Comparison of ENCODE assay signal across 16 mouse cellular contexts in genomic region chr2:62459241-62460174, GRCm38 (mm10). TPM values are rescaled to one million over a fixed set of nuclear protein-coding genes. Genes with fewer than 3 reads are reported as not detected.
DNase-seq lines count a peak whose midpoint lies in the region; ATAC-seq and TF ChIP-seq lines count a peak whose summit lies in the region.
"Had no signal": no experiment of that assay in that cellular context is flagged by ENCODE, and none has a peak within 500 bp of the region (broad histone marks: within the 10 kb centered on the region; RNA-seq: fewer than 3 reads in every experiment).

No protein-coding gene starts in this region.

- no peak overlapping the region for H3K4me3 ChIP-seq in heart, postnatal 0 days (ENCODE audit: low read depth, low read length)
- H3K4me3 ChIP-seq in heart, embryonic 12.5 days = no peak overlapping the region
- H3K4me3 ChIP-seq in spleen, adult 2 months (ENCODE audit: extremely low read depth, insufficient read depth, insufficient read length) = no peak overlapping the region
- H3K4me3 ChIP-seq in cortical plate, adult 2 months (ENCODE audit: insufficient read depth, low read length) = no peak overlapping the region
- H3K4me3 ChIP-seq: embryonic facial prominence, embryonic 15.5 days; heart, embryonic 15.5 days; hindbrain, embryonic 15.5 days; limb, embryonic 15.5 days had no signal

- no peaks in the 10 kb centered on the region for H3K4me1 ChIP-seq in heart, postnatal 0 days (ENCODE audit: control insufficient read depth, insufficient read depth)
- H3K4me1 ChIP-seq in heart, embryonic 12.5 days (replicated peaks) = no peaks in the 10 kb centered on the region
- H3K4me1 ChIP-seq in spleen, adult 2 months (ENCODE audit: control insufficient read depth, insufficient read depth, insufficient read length) = peaks cover 11% of the 10 kb centered on the region; the same call in 1 of the 2 replicates
- H3K4me1 ChIP-seq in cortical plate, adult 2 months (ENCODE audit: control insufficient read depth, insufficient read depth, low read length) = peaks cover 2% of the 10 kb centered on the region; the same call in 1 of the 2 replicates
- H3K4me1 ChIP-seq: heart, embryonic 15.5 days; hindbrain, embryonic 15.5 days; limb, embryonic 15.5 days had no signal

- peak; percentile 11 for DNase-seq in heart, postnatal 0 days (ENCODE audit: low spot score)
- no peak for DNase-seq in spleen, adult 2 months (ENCODE audit: low read depth in 1 of 2, low spot score in 2 of 2)
- DNase-seq in spleen, adult 18-20 months = no peak
- no peak for DNase-seq in frontal cortex, postnatal 14 days (ENCODE audit: low spot score in 2 of 2)
- no peak for DNase-seq in neural tube, embryonic 10.5 days (ENCODE audit: extremely low spot score, low spot score)
- DNase-seq: cerebellum, adult 9-10 months; kidney, postnatal 36 days; layer of hippocampus, postnatal 36 days; lung, adult 2 months had no signal

- TF ChIP-seq EP300 in heart, postnatal 0 days (IDR thresholded peaks at IDR 0.05; ENCODE audit: low read depth) = no peak

- H3K9ac ChIP-seq in heart, postnatal 0 days (replicated peaks; ENCODE audit: low read depth, low read length) = no peak overlapping the region
- H3K9ac ChIP-seq in heart, embryonic 12.5 days = no peak overlapping the region
- H3K9ac ChIP-seq: embryonic facial prominence, embryonic 15.5 days; heart, embryonic 15.5 days; hindbrain, embryonic 15.5 days; limb, embryonic 15.5 days had no signal

- 0 out of 2 replicates have a peak overlapping the region, but pooled peaks have one; percentile 1 for H3K4me2 ChIP-seq in heart, postnatal 0 days (ENCODE audit: low read depth, low read length)
- H3K4me2 ChIP-seq in heart, embryonic 12.5 days = no peak overlapping the region
- H3K4me2 ChIP-seq: embryonic facial prominence, embryonic 15.5 days; heart, embryonic 15.5 days; hindbrain, embryonic 15.5 days; limb, embryonic 15.5 days had no signal

- no peaks in the 10 kb centered on the region for H3K36me3 ChIP-seq in heart, postnatal 0 days (replicated peaks; ENCODE audit: control insufficient read depth, insufficient read depth, low read length)
- H3K36me3 ChIP-seq in heart, embryonic 12.5 days = no peaks in the 10 kb centered on the region
- H3K36me3 ChIP-seq in spleen, adult 2 months (ENCODE audit: control insufficient read depth, insufficient read depth, low read length) = no peaks in the 10 kb centered on the region
- H3K36me3 ChIP-seq: embryonic facial prominence, embryonic 15.5 days; heart, embryonic 15.5 days; hindbrain, embryonic 15.5 days; limb, embryonic 15.5 days had no signal

- no peaks in the 10 kb centered on the region for H3K27me3 ChIP-seq in heart, postnatal 0 days (ENCODE audit: control insufficient read depth, insufficient read depth, low read length)
- H3K27me3 ChIP-seq in heart, embryonic 12.5 days (replicated peaks) = no peaks in the 10 kb centered on the region; the same call in 1 of the 2 replicates
- H3K27me3 ChIP-seq in spleen, adult 2 months (ENCODE audit: control insufficient read depth, insufficient read depth, low read length) = no peaks in the 10 kb centered on the region
- H3K27me3 ChIP-seq: limb, embryonic 15.5 days had no signal

- no peak; the same call in 1 of the 2 replicates for ATAC-seq in heart, postnatal 0 days (ENCODE audit: insufficient read depth, low read depth)
- ATAC-seq in heart, embryonic 12.5 days (ENCODE audit: insufficient number of reproducible peaks, low FRiP score) = no peak

- 0 out of 2 replicates have a peak, but pooled peaks cover 5% of the 10 kb centered on the region for H3K9me3 ChIP-seq in heart, postnatal 0 days (replicated peaks; ENCODE audit: control insufficient read depth, low read length)
- no peaks in the 10 kb centered on the region for H3K9me3 ChIP-seq in heart, embryonic 12.5 days (replicated peaks)
- H3K9me3 ChIP-seq: embryonic facial prominence, embryonic 15.5 days; heart, embryonic 15.5 days; hindbrain, embryonic 15.5 days; limb, embryonic 15.5 days had no signal

- TF ChIP-seq POLR2A in spleen, adult 2 months (IDR thresholded peaks at IDR 0.05; ENCODE audit: low read depth, low read length) = no peak
- TF ChIP-seq POLR2A in cortical plate, adult 2 months (IDR thresholded peaks at IDR 0.05; ENCODE audit: extremely low read depth, insufficient read depth, low read length) = no peak

- no peak overlapping the region for H3K27ac ChIP-seq in heart, postnatal 0 days (ENCODE audit: low read depth)
- no peak overlapping the region for H3K27ac ChIP-seq in heart, embryonic 12.5 days (ENCODE audit: poor library complexity, severe bottlenecking)
- peak overlapping the region; percentile 66; the same call in 1 of the 2 replicates for H3K27ac ChIP-seq in spleen, adult 2 months (ENCODE audit: insufficient read depth, low read length)
- H3K27ac ChIP-seq in cortical plate, adult 2 months (ENCODE audit: insufficient read depth, low read length) = peak overlapping the region; percentile 10; the same call in 1 of the 2 replicates
- H3K27ac ChIP-seq: embryonic facial prominence, embryonic 15.5 days; heart, embryonic 15.5 days; hindbrain, embryonic 15.5 days; limb, embryonic 15.5 days had no signal

- 54% methylated on average over 18 of the region's 18 CpGs for WGBS in heart, postnatal 0 days
- 67% methylated on average over 18 of the region's 18 CpGs for WGBS in heart, embryonic 12.5 days
- 48% methylated on average over 18 of the region's 18 CpGs for WGBS in spleen, adult 2 months

- TF ChIP-seq CTCF in heart, postnatal 0 days (IDR thresholded peaks at IDR 0.05; ENCODE audit: low read depth) = no peak
- TF ChIP-seq CTCF in spleen, adult 2 months (IDR thresholded peaks at IDR 0.05; ENCODE audit: extremely low read depth, insufficient read depth, insufficient read length, insufficient replicate concordance) = no peak
- TF ChIP-seq CTCF in cortical plate, adult 2 months (IDR thresholded peaks at IDR 0.05; ENCODE audit: extremely low read depth, insufficient read depth, low read length) = no peak

RNA-seq across cellular contexts. Expression of gene Gcg, which starts 23.9 kb away (rescaled TPM):
- not detected in 2 replicates for total RNA-seq in heart, postnatal 0 days (2014; rRNA removed; ENCODE audit: low replicate concordance)
- polyA plus RNA-seq in heart, postnatal 0 days (2015; fragmentation: Nextera tagmentation; extraction: Ambion mirVana) = not detected in 2 replicates
- not detected in 2 replicates for polyA plus RNA-seq in heart, embryonic 12.5 days (2016; fragmentation: Nextera tagmentation; extraction: Ambion mirVana)
- 0.21 TPM in 1 of 2 replicates, not detected in the other for polyA plus RNA-seq in spleen, adult 2 months (2012; rRNA removed)
- polyA plus RNA-seq in cortical plate, adult 2 months (2012; rRNA removed) = not detected in 2 replicates
- total RNA-seq: gastrocnemius, adult 8-10 months; layer of hippocampus, postnatal 36 days had no signal
- polyA plus RNA-seq: embryonic facial prominence, embryonic 15.5 days; heart, embryonic 15.5 days; limb, embryonic 15.5 days; lung, adult 2 months had no signal

RNA-seq across cellular contexts. Expression of gene Dpp4, which starts 47.5 kb away (rescaled TPM):
- 5.2 and 12.3 TPM in 2 replicates for total RNA-seq in heart, postnatal 0 days (2014; rRNA removed; ENCODE audit: low replicate concordance)
- 9.7 and 10.4 TPM in 2 replicates for polyA plus RNA-seq in heart, postnatal 0 days (2015; fragmentation: Nextera tagmentation; extraction: Ambion mirVana)
- 19.9 and 20.6 TPM in 2 replicates for polyA plus RNA-seq in heart, embryonic 12.5 days (2016; fragmentation: Nextera tagmentation; extraction: Ambion mirVana)
- polyA plus RNA-seq in spleen, adult 2 months (2012; rRNA removed) = 10.1 and 11.4 TPM in 2 replicates
- polyA plus RNA-seq in cortical plate, adult 2 months (2012; rRNA removed) = 2.9 and 3.5 TPM in 2 replicates

Comparison
In these comparisons a context has a peak if more than half of its experiments do, and no peak if none do; other contexts are left out.
1. H3K27ac ChIP-seq: peak in spleen, adult 2 months (single experiment) and cortical plate, adult 2 months (single experiment); none in heart, postnatal 0 days (single experiment) and heart, embryonic 12.5 days (single experiment).